Mouse (Mus musculus) heart, embryonic 10.5 days (tissue): ENCODE data around the gene Tph1. TPM values are rescaled to one million over a fixed set of nuclear protein-coding genes. Genes with fewer than 3 reads are reported as not detected.
"Not testable (repeated sequence)": the region's sequence is repeated elsewhere in the genome, so short reads cannot be mapped to it uniquely, and the experiment has no call there.

Source experiments
- DNase-seq: peaks from one replicate; pipeline ENCODE4 v3.0.0-alpha.2; 2017; ENCODE audit warnings: low spot score
- H3K27ac ChIP-seq: fragments of 300-500 bp; sonication (generic); 2 replicates; pipeline ENCODE4 v1.5.1; 2016; ENCODE audit warnings: mild to moderate bottlenecking
- H3K27me3 ChIP-seq: fragments of 300-500 bp; sonication (generic); 2 replicates; pipeline ENCODE4 v1.6.1; 2016; ENCODE audit warnings: mild to moderate bottlenecking; ENCODE audit not compliant: poor library complexity, insufficient read depth, severe bottlenecking
- H3K36me3 ChIP-seq: fragments of 300-500 bp; sonication (generic); 2 replicates; pipeline ENCODE4 v1.6.1; 2016; ENCODE audit warnings: mild to moderate bottlenecking, moderate library complexity
- H3K4me1 ChIP-seq: fragments of 300-500 bp; sonication (generic); 2 replicates; pipeline ENCODE4 v1.6.1; 2016; ENCODE audit warnings: mild to moderate bottlenecking
- H3K4me3 ChIP-seq: fragments of 300-500 bp; sonication (generic); 2 replicates; pipeline ENCODE4 v1.5.1; 2016; ENCODE audit warnings: mild to moderate bottlenecking, moderate library complexity
- H3K9me3 ChIP-seq: fragments of 300-500 bp; sonication (generic); 2 replicates; pipeline ENCODE4 v1.6.1; 2016; ENCODE audit warnings: mild to moderate bottlenecking, moderate library complexity
- WGBS: fragments of 180-500 bp; shearing (Covaris S2); methylation state at CpG from one replicate; pipeline ENCODE4 v1.1.7; 2016; 5-methylcytosine and 5-hydroxymethylcytosine counted together
- polyA plus RNA-seq: library from polyadenylated mRNA; unstranded; fragments of >200 nt; fragmentation: Nextera tagmentation; extraction: Ambion mirVana; gene quantifications from 2 replicates; pipeline ENCODE4 v1.2.1, GENCODE M21; 2016

Tph1 gene
- polyA plus RNA-seq, 1 experiment from 2014 or later: 0.19 TPM

DNA sequence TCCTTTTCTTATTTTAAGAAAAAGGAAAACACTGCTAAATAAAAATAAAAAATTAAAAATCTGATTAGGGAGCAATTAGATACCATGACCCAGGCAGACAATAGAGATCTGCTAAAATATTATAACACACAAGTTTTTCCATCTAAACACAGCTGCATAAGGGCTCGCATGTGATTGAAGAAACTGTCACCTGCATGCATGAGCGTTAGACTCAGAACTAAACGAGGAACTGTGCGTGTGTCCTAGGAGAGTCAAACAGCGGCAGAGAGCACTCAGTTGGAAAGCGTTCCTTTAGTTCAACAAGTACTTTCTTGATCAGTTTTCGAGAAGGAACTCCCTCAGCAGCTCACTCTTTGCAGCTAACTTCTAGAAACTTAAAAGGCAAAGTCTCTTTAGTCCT is 6.7 kb upstream of the Tph1 start:
- H3K27ac ChIP-seq, H3K36me3 ChIP-seq, DNase-seq, H3K4me3 ChIP-seq, H3K4me1 ChIP-seq, H3K9me3 ChIP-seq, H3K27me3 ChIP-seq: not testable (repeated sequence)
- 83% methylated on average over 7 of the region's 7 CpGs for WGBS

DNA sequence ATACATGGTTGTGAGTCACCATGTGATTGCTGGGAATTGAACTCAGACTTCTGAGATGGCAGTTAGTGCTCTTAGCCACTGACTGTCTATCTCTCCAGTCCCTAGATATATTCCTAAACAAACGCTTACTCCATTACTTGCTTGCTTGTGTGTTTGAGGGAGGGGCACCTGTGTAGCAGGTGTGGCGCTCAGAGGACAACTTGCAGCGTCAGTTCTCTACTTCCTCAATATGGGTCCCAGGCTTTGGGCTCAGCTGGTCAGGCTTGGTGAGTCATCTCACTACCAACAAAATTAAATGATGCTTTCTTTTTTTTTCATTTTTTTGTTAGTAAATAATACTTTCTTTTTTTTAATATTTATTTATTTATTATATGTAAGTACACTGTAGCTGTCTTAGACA is 6.1 kb upstream of the Tph1 start:
- no peaks in the 10 kb centered on the region for H3K9me3 ChIP-seq
- H3K27ac ChIP-seq: no peak overlapping the region
- no peaks in the 10 kb centered on the region for H3K4me1 ChIP-seq
- 83% methylated on average over 3 of the region's 3 CpGs for WGBS
- H3K36me3 ChIP-seq: no peaks in the 10 kb centered on the region
- no peak overlapping the region for H3K4me3 ChIP-seq
- no peak for DNase-seq
- no peaks in the 10 kb centered on the region for H3K27me3 ChIP-seq

DNA sequence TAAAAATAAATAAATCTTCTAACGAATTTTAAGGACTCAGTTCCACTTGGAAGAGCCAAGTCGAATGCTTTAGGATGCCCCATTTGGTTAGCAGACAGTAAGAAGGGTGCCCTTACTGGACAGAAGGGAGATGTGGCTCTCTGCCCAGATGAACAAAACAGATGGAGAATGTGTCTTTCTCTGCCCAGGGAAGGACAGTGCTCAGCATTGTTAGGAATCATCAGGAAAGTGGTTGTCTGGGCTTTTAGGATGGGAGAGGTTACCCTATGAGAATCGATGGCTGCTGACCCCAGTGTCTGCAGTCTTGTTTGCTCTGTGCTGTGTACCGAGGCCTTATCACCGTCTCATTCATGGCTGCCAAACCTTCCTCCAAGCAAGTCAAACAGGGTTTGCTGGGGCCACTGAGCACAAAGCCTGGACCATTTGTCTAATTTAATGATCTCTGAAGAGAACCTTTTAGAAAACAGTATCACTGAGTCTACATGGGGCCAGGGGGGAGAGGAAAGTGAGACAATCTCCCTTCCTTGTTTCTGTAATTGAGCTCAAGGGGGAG is 4.5 kb upstream of the Tph1 start:
- whole genome bisulfite sequencing: 61% methylated on average over 5 of the region's 5 CpGs
- H3K27me3 ChIP-seq: no peaks in the 10 kb centered on the region
- no peaks in the 10 kb centered on the region for H3K36me3 ChIP-seq
- no peak overlapping the region for H3K27ac ChIP-seq
- no peak for DNase-seq
- peaks cover 7% of the 10 kb centered on the region; the same call in 1 of the 2 replicates for H3K4me1 ChIP-seq
- H3K9me3 ChIP-seq: no peaks in the 10 kb centered on the region
- H3K4me3 ChIP-seq: no peak overlapping the region

GRCm38 (mm10) chr7:46675886-46676285 is 3.5 kb upstream of the Tph1 start:
- Histone ChIP-seq H3K27ac (no peak overlapping the region), H3K4me1 (peaks cover 11% of the 10 kb centered on the region; the same call in 1 of the 2 replicates), H3K4me3 (no peak overlapping the region), H3K9me3 (no peaks in the 10 kb centered on the region), H3K36me3 (no peaks in the 10 kb centered on the region), H3K27me3 (no peaks in the 10 kb centered on the region)
- WGBS: 79% methylated on average over 8 of the region's 8 CpGs
- no peak for DNase-seq

DNA sequence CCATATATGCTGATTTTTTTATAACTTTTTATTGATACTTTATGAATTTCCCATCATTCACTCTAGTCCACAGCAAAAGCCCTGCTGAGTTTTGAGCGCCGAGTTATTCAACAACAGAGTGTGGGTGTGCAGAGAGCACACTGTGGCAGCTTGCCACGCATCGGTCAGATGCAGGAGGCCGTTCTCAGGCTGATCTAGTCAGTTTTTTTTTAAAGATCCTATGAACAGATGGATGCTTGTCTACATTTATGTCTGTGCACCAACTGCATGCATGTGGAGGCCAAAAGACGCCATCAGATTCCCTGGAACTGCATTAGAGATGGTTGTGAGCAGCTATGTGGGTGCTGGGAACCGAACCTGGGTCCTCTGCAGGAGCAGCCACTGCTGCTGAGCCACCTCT is 2.7 kb upstream of the Tph1 start:
- WGBS: 85% methylated on average over 7 of the region's 7 CpGs
- Histone ChIP-seq H3K27me3 (no peaks in the 10 kb centered on the region), H3K4me3 (no peak overlapping the region), H3K4me1 (peaks cover 11% of the 10 kb centered on the region; the same call in 1 of the 2 replicates), H3K36me3 (no peaks in the 10 kb centered on the region), H3K27ac (no peak overlapping the region), H3K9me3 (no peaks in the 10 kb centered on the region)
- no peak for DNase-seq

DNA sequence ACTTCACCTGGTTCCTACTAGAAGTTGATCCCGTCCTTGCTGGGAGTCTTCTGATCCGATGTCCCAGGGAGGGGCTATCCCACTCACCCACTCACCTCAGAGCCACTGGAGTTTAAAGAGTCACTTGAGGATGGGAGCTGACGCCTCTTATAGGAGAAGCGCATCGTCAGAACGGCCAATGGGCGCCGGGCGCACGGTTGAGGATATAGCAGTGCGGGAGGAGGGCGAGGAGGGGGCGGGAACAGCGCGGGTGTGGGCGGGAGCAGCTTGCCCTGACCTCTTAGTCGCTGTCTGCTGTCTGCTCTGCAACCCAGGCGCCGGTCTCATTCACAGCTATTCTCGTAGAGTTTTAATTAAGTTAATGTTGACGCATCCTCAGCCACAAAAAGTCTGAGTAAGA is 5.1 kb downstream of the Tph1 start:
- Histone ChIP-seq H3K4me1 (peaks cover 15% of the 10 kb centered on the region; the same call in 1 of the 2 replicates), H3K36me3 (no peaks in the 10 kb centered on the region), H3K4me3 (peak overlapping the region; percentile 38), H3K9me3 (no peaks in the 10 kb centered on the region), H3K27me3 (peaks cover 46% of the 10 kb centered on the region), H3K27ac (no peak overlapping the region)
- no peak for DNase-seq
- 1% methylated on average over 21 of the region's 21 CpGs for WGBS

DNA sequence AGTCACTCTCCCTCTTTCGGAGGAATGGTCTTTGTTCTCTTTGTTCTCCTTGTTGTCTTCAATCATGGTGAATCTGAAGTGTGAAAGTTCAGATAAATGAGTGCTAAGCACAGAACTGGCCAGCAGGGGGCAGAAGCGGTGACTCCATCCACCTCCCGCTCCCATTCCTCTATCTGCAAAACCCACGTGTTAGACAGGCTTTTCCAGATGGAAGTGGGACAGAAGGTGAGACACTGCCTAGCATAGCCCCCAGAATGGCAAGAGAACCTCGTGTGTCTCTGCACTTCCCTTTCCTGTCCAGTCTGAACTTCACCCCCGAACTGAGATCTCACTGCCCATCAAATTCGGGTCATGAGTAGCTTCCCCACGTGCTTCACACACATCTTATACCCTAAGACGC is 7.1 kb downstream of the Tph1 start:
- Histone ChIP-seq H3K4me1 (peaks cover 7% of the 10 kb centered on the region; the same call in 1 of the 2 replicates), H3K27ac (no peak overlapping the region), H3K9me3 (no peaks in the 10 kb centered on the region), H3K36me3 (no peaks in the 10 kb centered on the region), H3K4me3 (no peak overlapping the region), H3K27me3 (peaks cover 46% of the 10 kb centered on the region)
- DNase-seq: no peak
- WGBS: 34% methylated on average over 9 of the region's 9 CpGs

- Histone ChIP-seq H3K27me3 (peaks cover 16% of the 10 kb centered on the region), H3K4me3 (no peak overlapping the region), H3K36me3 (no peaks in the 10 kb centered on the region), H3K9me3 (no peaks in the 10 kb centered on the region), H3K4me1 (no peaks in the 10 kb centered on the region), H3K27ac (no peak overlapping the region)
- WGBS: 60% methylated on average over 18 of the region's 18 CpGs
- no peak for DNase-seq
Measured at GRCm38 (mm10) chr7:46661591-46662090, 10.7 kb downstream of the Tph1 start.

- Histone ChIP-seq H3K4me1 (no peaks in the 10 kb centered on the region), H3K36me3 (no peaks in the 10 kb centered on the region), H3K4me3 (no peak overlapping the region), H3K9me3 (no peaks in the 10 kb centered on the region), H3K27me3 (no peaks in the 10 kb centered on the region), H3K27ac (no peak overlapping the region)
- WGBS: 46% methylated on average over 2 of the region's 2 CpGs
- no peak for DNase-seq
Measured at GRCm38 (mm10) chr7:46652279-46652678, 20.1 kb downstream of the Tph1 start.

- not testable (repeated sequence) for DNase-seq, H3K27ac ChIP-seq, H3K36me3 ChIP-seq, H3K4me3 ChIP-seq, H3K4me1 ChIP-seq, H3K9me3 ChIP-seq, H3K27me3 ChIP-seq
- WGBS: 35% methylated on average over 5 of the region's 5 CpGs
Measured at GRCm38 (mm10) chr7:46650231-46650630, 22.1 kb downstream of the Tph1 start.

GRCm38 (mm10) chr7:46648431-46649140 is 23.8 kb downstream of the Tph1 start:
- DNase-seq: no peak
- Histone ChIP-seq H3K4me1 (no peaks in the 10 kb centered on the region), H3K4me3 (no peak overlapping the region), H3K36me3 (no peaks in the 10 kb centered on the region), H3K9me3 (no peaks in the 10 kb centered on the region), H3K27ac (no peak overlapping the region), H3K27me3 (no peaks in the 10 kb centered on the region)
- 70% methylated on average over 4 of the region's 4 CpGs for WGBS

DNA sequence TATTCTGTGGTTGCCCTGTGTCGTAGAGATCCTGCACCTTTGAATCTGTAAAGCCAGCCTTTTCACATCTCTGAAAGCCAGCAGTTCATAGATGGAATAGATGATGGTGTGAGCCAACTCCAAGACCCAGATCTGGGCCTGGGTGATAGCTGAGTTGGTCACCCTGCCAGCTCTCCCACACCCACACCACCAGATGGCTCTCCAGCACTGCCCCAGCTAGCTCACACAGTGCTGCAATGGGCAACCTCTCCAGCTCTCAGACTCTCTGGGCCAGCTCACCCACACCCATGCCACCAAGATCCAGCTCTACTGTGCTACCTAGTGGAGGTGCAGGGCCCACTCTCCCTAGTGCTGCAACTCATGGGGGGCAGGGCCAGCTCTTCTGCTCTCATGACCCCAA is 29.2 kb downstream of the Tph1 start:
- DNase-seq: no peak
- WGBS: 81% methylated on average over 1 of the region's 1 CpGs
- no peak overlapping the region for H3K27ac ChIP-seq
- no peak overlapping the region for H3K4me3 ChIP-seq
- H3K27me3 ChIP-seq: peaks cover 13% of the 10 kb centered on the region; the same call in 1 of the 2 replicates
- no peaks in the 10 kb centered on the region for H3K9me3 ChIP-seq
- H3K4me1 ChIP-seq: peaks cover 18% of the 10 kb centered on the region
- H3K36me3 ChIP-seq: no peaks in the 10 kb centered on the region

DNA sequence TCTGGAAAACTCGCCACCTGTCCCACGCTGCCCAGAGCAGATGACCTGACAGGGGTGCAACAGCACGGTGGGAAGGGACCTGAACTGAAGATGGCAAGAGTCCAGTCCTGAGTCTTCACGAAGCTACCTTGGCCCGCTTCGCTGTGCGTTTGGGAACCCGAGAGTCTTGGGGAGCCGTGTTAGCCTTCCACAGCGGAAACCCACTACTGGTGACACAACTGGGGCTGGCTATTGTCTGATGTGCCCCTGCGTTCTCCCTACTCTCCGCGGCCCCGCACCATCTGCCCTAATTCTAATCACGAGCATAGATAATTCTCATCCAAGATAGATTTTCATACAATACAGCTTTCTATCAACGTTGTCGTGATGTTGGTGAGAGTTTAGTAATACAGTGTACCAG is 32.3 kb downstream of the Tph1 start:
- H3K36me3 ChIP-seq: no peaks in the 10 kb centered on the region
- peak overlapping the region; percentile 83 for H3K4me3 ChIP-seq
- H3K27ac ChIP-seq: peak overlapping the region; percentile 90
- DNase-seq: no peak
- peaks cover 13% of the 10 kb centered on the region; the same call in 1 of the 2 replicates for H3K27me3 ChIP-seq
- WGBS: 16% methylated on average over 17 of the region's 17 CpGs
- no peaks in the 10 kb centered on the region for H3K9me3 ChIP-seq
- peaks cover 19% of the 10 kb centered on the region for H3K4me1 ChIP-seq
